Mouse (Mus musculus): ENCODE data around the gene Cdc42se1. TPM values are rescaled to one million over a fixed set of nuclear protein-coding genes. Genes with fewer than 3 reads are reported as not detected.

Gene Cdc42se1
- polyA plus RNA-seq, 1 experiment from 2014 or later = 72.9 TPM

- ATAC-seq = peak; percentile 87
These were observed 11.0 kb upstream of the Cdc42se1 start, which contains the start of gene Gabpb2 for GRCm38 (mm10) chr3:95217255-95218134. Gene Gabpb2, minus strand, starts transcription at chr3:95217916.

GRCm38 (mm10) chr3:95218466-95219137 is 9.9 kb upstream of the Cdc42se1 start:
- H3K36me3 ChIP-seq (ENCODE audit: control insufficient read depth, insufficient read depth) = peaks cover 30% of the 10 kb centered on the region
- no peaks in the 10 kb centered on the region for H3K27me3 ChIP-seq (replicated peaks; ENCODE audit: control insufficient read depth, insufficient read depth, low read length)
- peak overlapping the region; percentile 97 for H3K27ac ChIP-seq (ENCODE audit: low read length)

More at GRCm38 (mm10) chr3:95217255-95218134, 11.0 kb upstream of the Cdc42se1 start, which contains the start of gene Gabpb2:
- peak within 1 kb of the TSS; percentile 97 for H3K27ac ChIP-seq (ENCODE audit: low read length)
- peaks cover 18% of the 10 kb centered on the region for H3K4me1 ChIP-seq (replicated peaks; ENCODE audit: control insufficient read depth, insufficient read depth, low read length)
- H3K36me3 ChIP-seq (ENCODE audit: control insufficient read depth, insufficient read depth) = peaks cover 20% of the 10 kb centered on the region
- no peaks in the 10 kb centered on the region for H3K27me3 ChIP-seq (replicated peaks; ENCODE audit: control insufficient read depth, insufficient read depth, low read length)
- H3K4me3 ChIP-seq (replicated peaks; ENCODE audit: low read length) = peak within 1 kb of the TSS; percentile 77
- H3K9me3 ChIP-seq (ENCODE audit: control insufficient read depth, low read length) = no peaks in the 10 kb centered on the region
- H3K9ac ChIP-seq (replicated peaks; ENCODE audit: low read depth, low read length) = peak within 1 kb of the TSS; percentile 89
- WGBS = 1% methylated on average over 56 of the region's 56 CpGs
- peak within 1 kb of the TSS; percentile 67 for H3K4me2 ChIP-seq (ENCODE audit: low read length)

GRCm38 (mm10) chr3:95223041-95223440 is 5.5 kb upstream of the Cdc42se1 start:
- H3K4me3 ChIP-seq (replicated peaks; ENCODE audit: low read length) = no peak overlapping the region
- H3K9me3 ChIP-seq (ENCODE audit: control insufficient read depth, low read length) = no peaks in the 10 kb centered on the region
- H3K4me1 ChIP-seq (replicated peaks; ENCODE audit: control insufficient read depth, insufficient read depth, low read length) = peaks cover 40% of the 10 kb centered on the region
- no peaks in the 10 kb centered on the region for H3K27me3 ChIP-seq (replicated peaks; ENCODE audit: control insufficient read depth, insufficient read depth, low read length)
- WGBS = 95% methylated on average over 2 of the region's 2 CpGs
- peaks cover 33% of the 10 kb centered on the region for H3K36me3 ChIP-seq (ENCODE audit: control insufficient read depth, insufficient read depth)
- H3K9ac ChIP-seq (replicated peaks; ENCODE audit: low read depth, low read length) = no peak overlapping the region
- H3K4me2 ChIP-seq (ENCODE audit: low read length) = no peak overlapping the region
- ATAC-seq = no peak
- no peak overlapping the region for H3K27ac ChIP-seq (ENCODE audit: low read length)

More at GRCm38 (mm10) chr3:95218466-95219137, 9.9 kb upstream of the Cdc42se1 start:
- H3K9me3 ChIP-seq (ENCODE audit: control insufficient read depth, low read length) = no peaks in the 10 kb centered on the region
- H3K4me2 ChIP-seq (ENCODE audit: low read length) = peak overlapping the region; percentile 67
- no peak overlapping the region for H3K9ac ChIP-seq (replicated peaks; ENCODE audit: low read depth, low read length)
- H3K4me3 ChIP-seq (replicated peaks; ENCODE audit: low read length) = peak overlapping the region; percentile 77; the same call in 1 of the 2 replicates
- whole genome bisulfite sequencing = 84% methylated on average over 6 of the region's 6 CpGs
- no peak for ATAC-seq
- peaks cover 24% of the 10 kb centered on the region for H3K4me1 ChIP-seq (replicated peaks; ENCODE audit: control insufficient read depth, insufficient read depth, low read length)

GRCm38 (mm10) chr3:95224295-95224694 is 4.2 kb upstream of the Cdc42se1 start:
- Histone ChIP-seq H3K4me3 (replicated peaks; ENCODE audit: low read length) (no peak overlapping the region), H3K27me3 (replicated peaks; ENCODE audit: control insufficient read depth, insufficient read depth, low read length) (no peaks in the 10 kb centered on the region), H3K9ac (replicated peaks; ENCODE audit: low read depth, low read length) (no peak overlapping the region), H3K9me3 (ENCODE audit: control insufficient read depth, low read length) (no peaks in the 10 kb centered on the region), H3K36me3 (ENCODE audit: control insufficient read depth, insufficient read depth) (peaks cover 31% of the 10 kb centered on the region), H3K4me1 (replicated peaks; ENCODE audit: control insufficient read depth, insufficient read depth, low read length) (peaks cover 37% of the 10 kb centered on the region), H3K27ac (ENCODE audit: low read length) (no peak overlapping the region), H3K4me2 (ENCODE audit: low read length) (peak overlapping the region; percentile 28)
- no peak for ATAC-seq
- WGBS = 11% methylated on average over 6 of the region's 6 CpGs

- no peaks in the 10 kb centered on the region for H3K27me3 ChIP-seq (replicated peaks; ENCODE audit: control insufficient read depth, insufficient read depth, low read length)
- peak overlapping the region; percentile 91 for H3K9ac ChIP-seq (replicated peaks; ENCODE audit: low read depth, low read length)
- no peak for ATAC-seq
- H3K36me3 ChIP-seq (ENCODE audit: control insufficient read depth, insufficient read depth) = peaks cover 22% of the 10 kb centered on the region
- peak overlapping the region; percentile 84 for H3K4me3 ChIP-seq (replicated peaks; ENCODE audit: low read length)
- peaks cover 57% of the 10 kb centered on the region for H3K4me1 ChIP-seq (replicated peaks; ENCODE audit: control insufficient read depth, insufficient read depth, low read length)
- H3K9me3 ChIP-seq (ENCODE audit: control insufficient read depth, low read length) = no peaks in the 10 kb centered on the region
- peak overlapping the region; percentile 98 for H3K27ac ChIP-seq (ENCODE audit: low read length)
- WGBS = 0% methylated on average over 1 of the region's 1 CpGs
- H3K4me2 ChIP-seq (ENCODE audit: low read length) = peak overlapping the region; percentile 74
These were observed 1.3 kb upstream of the Cdc42se1 start for GRCm38 (mm10) chr3:95227214-95227613.

GRCm38 (mm10) chr3:95228894-95229780 is 605 bp downstream of the Cdc42se1 start:
- Histone ChIP-seq H3K9ac (replicated peaks; ENCODE audit: low read depth, low read length) (peak overlapping the region; percentile 91), H3K9me3 (ENCODE audit: control insufficient read depth, low read length) (no peaks in the 10 kb centered on the region), H3K36me3 (ENCODE audit: control insufficient read depth, insufficient read depth) (peaks cover 22% of the 10 kb centered on the region), H3K27ac (ENCODE audit: low read length) (peak overlapping the region; percentile 98), H3K4me2 (ENCODE audit: low read length) (peak overlapping the region; percentile 74), H3K4me1 (replicated peaks; ENCODE audit: control insufficient read depth, insufficient read depth, low read length) (peaks cover 46% of the 10 kb centered on the region), H3K4me3 (replicated peaks; ENCODE audit: low read length) (peak overlapping the region; percentile 84), H3K27me3 (replicated peaks; ENCODE audit: control insufficient read depth, insufficient read depth, low read length) (no peaks in the 10 kb centered on the region)
- peak; percentile 16 for ATAC-seq
- 0% methylated on average over 43 of the region's 43 CpGs for WGBS

GRCm38 (mm10) chr3:95229781-95230494 is 1.4 kb downstream of the Cdc42se1 start:
- H3K27me3 ChIP-seq (replicated peaks; ENCODE audit: control insufficient read depth, insufficient read depth, low read length) = no peaks in the 10 kb centered on the region
- H3K4me3 ChIP-seq (replicated peaks; ENCODE audit: low read length) = peak overlapping the region; percentile 84
- H3K27ac ChIP-seq (ENCODE audit: low read length) = peak overlapping the region; percentile 98
- 0% methylated on average over 13 of the region's 13 CpGs for WGBS
- H3K9ac ChIP-seq (replicated peaks; ENCODE audit: low read depth, low read length) = peak overlapping the region; percentile 91
- ATAC-seq = peak; percentile 15
- H3K4me1 ChIP-seq (replicated peaks; ENCODE audit: control insufficient read depth, insufficient read depth, low read length) = peaks cover 39% of the 10 kb centered on the region
- H3K9me3 ChIP-seq (ENCODE audit: control insufficient read depth, low read length) = no peaks in the 10 kb centered on the region
- H3K4me2 ChIP-seq (ENCODE audit: low read length) = peak overlapping the region; percentile 74
- H3K36me3 ChIP-seq (ENCODE audit: control insufficient read depth, insufficient read depth) = peaks cover 27% of the 10 kb centered on the region

GRCm38 (mm10) chr3:95230495-95231297 is 2.2 kb downstream of the Cdc42se1 start:
- H3K27me3 ChIP-seq (replicated peaks; ENCODE audit: control insufficient read depth, insufficient read depth, low read length) = no peaks in the 10 kb centered on the region
- ATAC-seq = 0 out of 2 replicates have a peak, but pooled peaks have one; percentile 7
- peaks cover 31% of the 10 kb centered on the region for H3K4me1 ChIP-seq (replicated peaks; ENCODE audit: control insufficient read depth, insufficient read depth, low read length)
- peak overlapping the region; percentile 74 for H3K4me2 ChIP-seq (ENCODE audit: low read length)
- peak overlapping the region; percentile 98 for H3K27ac ChIP-seq (ENCODE audit: low read length)
- no peaks in the 10 kb centered on the region for H3K9me3 ChIP-seq (ENCODE audit: control insufficient read depth, low read length)
- peaks cover 31% of the 10 kb centered on the region for H3K36me3 ChIP-seq (ENCODE audit: control insufficient read depth, insufficient read depth)
- H3K4me3 ChIP-seq (replicated peaks; ENCODE audit: low read length) = peak overlapping the region; percentile 84
- 24% methylated on average over 8 of the region's 8 CpGs for WGBS
- H3K9ac ChIP-seq (replicated peaks; ENCODE audit: low read depth, low read length) = peak overlapping the region; percentile 91

All from forebrain, embryonic 16.5 days (tissue).